Mouse (Mus musculus): ENCODE results near the gene Yeats4.
"Not testable (repeated sequence)": the region's sequence is repeated elsewhere in the genome, so short reads cannot be mapped to it uniquely, and the experiment has no call there.

The Yeats4 gene

GRCm38 (mm10) chr10:117224102-117224990 lies at the start of gene Yeats4:
Yeats4 (minus strand) TSS chr10:117224507.
- peak; percentile 90 for DNase-seq (ENCODE audit: low read depth, low spot score)

DNA sequence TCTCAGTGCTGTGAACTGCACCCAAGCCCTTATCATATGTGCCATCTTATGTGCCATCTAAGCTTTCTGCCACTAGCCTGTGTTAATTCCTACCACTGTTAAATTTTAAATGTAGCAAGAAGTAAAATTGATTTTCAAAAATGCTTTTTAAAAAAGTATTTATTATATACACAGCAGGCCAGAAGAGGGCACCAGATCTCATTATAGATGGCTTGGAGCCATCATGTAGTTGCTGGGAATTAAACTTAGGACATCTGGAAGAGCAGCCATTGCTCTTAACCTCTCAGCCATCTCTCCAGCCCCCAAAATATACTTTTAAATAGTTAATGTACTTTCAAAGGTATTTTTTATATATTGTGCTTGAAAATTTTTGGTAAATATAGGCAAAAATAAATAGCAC lies 47.7 kb upstream of the Yeats4 start:
- no peak for DNase-seq (ENCODE audit: low read depth, low spot score)

DNA sequence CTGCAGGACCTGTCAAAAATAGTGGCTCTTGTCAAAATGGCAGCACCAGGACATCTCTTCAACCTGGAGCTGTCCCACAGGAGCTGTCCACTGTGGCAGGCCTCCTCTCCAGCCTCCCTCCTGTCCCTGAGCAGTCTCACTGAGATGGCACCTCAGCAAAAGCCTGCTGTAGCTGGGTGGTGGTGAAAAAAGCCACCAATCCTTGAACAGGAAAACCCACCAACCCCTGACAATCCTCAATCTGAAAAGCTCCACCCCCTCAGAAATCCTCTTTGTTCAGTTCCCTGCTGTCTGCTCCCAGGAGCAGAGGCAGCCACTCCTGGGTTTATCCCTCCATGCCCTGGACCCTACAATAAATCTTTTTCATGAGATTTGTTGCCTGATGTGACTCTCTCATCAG lies 35.6 kb upstream of the Yeats4 start:
- DNase-seq (ENCODE audit: low read depth, low spot score): no peak

GRCm38 (mm10) chr10:117238603-117239002 lies 14.3 kb upstream of the Yeats4 start, which contains the start of gene 9530003J23Rik:
9530003J23Rik (minus strand) TSS chr10:117238703.
- DNase-seq (ENCODE audit: low read depth, low spot score): no peak

DNA sequence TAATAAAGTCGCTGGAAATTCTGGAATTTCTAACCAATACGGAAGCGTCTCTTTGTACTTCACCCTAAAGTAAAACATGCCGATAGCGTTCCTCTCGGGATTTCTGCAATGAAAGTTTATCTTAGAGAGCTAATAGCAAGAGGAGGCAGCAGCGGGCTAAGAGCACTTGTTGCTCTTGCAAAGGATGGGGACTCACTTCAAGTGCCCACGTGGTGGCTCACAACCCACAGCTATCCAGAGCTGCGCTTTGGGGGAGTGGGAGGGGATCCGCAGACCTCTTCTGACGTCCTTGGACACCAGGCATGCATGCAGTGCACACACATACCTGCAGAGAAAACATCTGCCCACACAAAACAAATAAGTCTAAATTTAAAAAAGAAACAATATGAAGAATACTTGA lies 11.6 kb upstream of the Yeats4 start:
- no peak for DNase-seq (ENCODE audit: low read depth, low spot score)

GRCm38 (mm10) chr10:117234825-117235224 lies 10.5 kb upstream of the Yeats4 start:
- no peak for DNase-seq (ENCODE audit: low read depth, low spot score)

DNA sequence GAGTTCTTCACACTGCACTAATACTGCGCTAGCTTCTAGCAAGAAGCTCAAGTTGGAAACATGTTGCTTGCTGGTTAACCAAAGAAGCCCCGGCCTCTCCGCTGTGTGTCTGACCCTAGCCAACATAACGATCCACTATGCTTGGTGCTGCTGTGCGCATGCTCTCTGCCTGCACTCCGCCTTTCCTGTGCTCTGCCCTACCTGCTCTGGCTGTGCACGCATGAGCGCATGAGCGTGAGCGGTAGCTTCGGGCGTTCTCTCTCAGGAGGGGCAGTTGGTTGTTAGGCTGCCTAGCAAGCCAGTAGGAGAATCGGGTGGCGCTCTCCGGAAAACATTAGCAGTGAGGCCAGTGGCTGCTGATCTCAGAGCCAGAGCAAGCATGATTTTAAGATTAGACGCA lies 5.5 kb upstream of the Yeats4 start:
- DNase-seq (ENCODE audit: low read depth, low spot score): no peak

DNA sequence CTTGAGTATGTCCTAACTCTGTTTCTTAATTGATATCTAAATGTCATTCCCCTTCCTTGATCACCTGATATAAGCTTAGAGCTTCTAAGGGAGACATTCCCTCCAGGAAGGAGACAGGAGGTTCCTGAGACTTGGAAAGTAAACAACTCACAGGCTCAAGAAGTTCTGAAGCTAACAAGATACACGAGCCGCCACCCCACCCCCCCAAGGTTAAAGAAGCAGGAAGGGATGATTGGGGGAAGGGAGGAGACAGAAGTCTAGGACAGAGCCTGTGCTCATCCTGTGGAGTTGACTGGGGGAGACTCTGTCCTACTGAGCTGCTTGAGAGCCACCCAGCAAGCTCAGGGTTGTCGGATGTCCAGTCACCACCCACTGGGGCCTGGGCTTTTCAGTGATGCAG lies 1.7 kb upstream of the Yeats4 start:
- DNase-seq (ENCODE audit: low read depth, low spot score): no peak

DNA sequence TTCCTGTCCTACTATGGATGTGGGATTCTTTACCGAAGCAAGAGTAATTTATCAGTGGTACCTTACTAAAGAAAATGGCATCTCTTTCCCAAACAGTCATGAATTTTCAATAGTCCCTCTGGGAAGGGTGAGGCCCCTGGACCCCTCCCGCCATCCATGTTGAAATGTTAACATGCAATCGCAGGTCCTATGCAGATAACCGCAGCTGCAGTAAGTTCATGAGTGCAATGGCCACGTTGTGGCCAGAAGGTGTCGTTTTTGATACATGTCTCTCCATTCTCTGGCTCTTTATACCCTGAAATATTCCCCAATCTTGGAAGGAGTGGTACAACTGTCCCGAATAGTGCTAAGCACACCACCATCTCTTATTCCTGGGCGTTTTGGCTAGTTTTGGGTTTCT lies 787 bp upstream of the Yeats4 start:
- no peak for DNase-seq (ENCODE audit: low read depth, low spot score)

DNA sequence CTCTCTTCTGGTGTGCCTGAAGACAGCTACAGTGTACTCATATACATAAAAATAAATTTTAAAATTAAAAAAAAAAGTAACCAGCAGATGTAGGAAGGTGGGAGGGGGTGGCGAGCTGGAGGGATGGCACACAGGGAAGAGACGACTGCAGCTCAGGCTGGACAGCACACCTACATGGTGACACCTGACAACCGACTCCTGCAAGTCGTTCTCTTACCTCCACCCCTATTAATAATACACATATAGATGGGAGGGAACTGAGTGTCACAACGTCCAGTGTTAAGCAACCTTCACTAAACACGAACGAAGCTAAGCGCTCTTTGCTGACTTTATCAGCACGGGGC lies 577 bp downstream of the Yeats4 start:
- DNase-seq (ENCODE audit: low read depth, low spot score): no peak

- no peak for DNase-seq (ENCODE audit: low read depth, low spot score)
Measured at GRCm38 (mm10) chr10:117222821-117223220, 1.5 kb downstream of the Yeats4 start.

- no peak for DNase-seq (ENCODE audit: low read depth, low spot score)
Measured at GRCm38 (mm10) chr10:117218351-117218750, 6.0 kb downstream of the Yeats4 start.

GRCm38 (mm10) chr10:117217246-117217840 lies 7.0 kb downstream of the Yeats4 start:
- no peak for DNase-seq (ENCODE audit: low read depth, low spot score)

- peak; percentile 47 for DNase-seq (ENCODE audit: low read depth, low spot score)
Measured at GRCm38 (mm10) chr10:117216793-117217192, 7.5 kb downstream of the Yeats4 start.

DNA sequence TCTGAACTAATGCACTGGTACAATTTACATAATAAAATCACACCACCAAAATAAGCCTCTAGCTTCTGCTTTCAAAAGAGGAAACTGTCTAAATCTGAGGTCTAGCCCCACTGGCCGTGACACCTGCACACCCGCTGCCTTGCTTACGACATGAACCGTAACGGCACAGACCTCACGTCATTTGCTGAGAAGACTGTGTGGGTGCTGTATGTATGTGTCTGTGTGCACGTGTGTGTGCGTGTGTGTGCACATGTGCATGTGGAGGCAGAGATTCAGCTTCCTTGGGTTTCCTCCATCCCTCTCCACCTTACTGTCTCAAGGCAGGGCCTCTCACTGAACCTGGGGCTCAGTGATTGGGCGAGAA lies 8.2 kb downstream of the Yeats4 start:
- no peak for DNase-seq (ENCODE audit: low read depth, low spot score)

- no peak for DNase-seq (ENCODE audit: low read depth, low spot score)
Measured at GRCm38 (mm10) chr10:117215409-117216131, 8.7 kb downstream of the Yeats4 start.

DNA sequence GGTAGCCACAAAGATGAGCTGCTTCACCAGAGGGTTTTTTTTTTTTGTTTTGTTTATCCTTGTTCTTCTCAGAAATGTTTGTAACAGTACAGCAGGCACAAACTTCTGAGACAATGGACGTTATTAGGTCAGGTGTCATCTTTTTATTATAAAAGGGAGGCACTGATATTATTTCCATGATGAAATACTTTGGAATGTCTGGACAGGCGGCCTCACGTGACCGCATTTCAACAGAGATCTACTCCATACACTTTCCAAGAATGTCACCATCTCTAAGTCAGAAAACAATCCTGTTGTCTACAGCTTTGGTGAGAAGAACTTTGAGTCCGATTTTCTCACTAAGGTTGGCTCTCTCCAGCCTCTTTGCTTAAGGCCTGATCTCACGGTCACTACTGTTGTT lies 13.3 kb downstream of the Yeats4 start:
- DNase-seq (ENCODE audit: low read depth, low spot score): no peak

- DNase-seq (ENCODE audit: low read depth, low spot score): peak; percentile 67
Measured at GRCm38 (mm10) chr10:117209469-117209938, 14.8 kb downstream of the Yeats4 start.

GRCm38 (mm10) chr10:117208787-117209186 lies 15.5 kb downstream of the Yeats4 start:
- DNase-seq (ENCODE audit: low read depth, low spot score): not testable (repeated sequence)

DNA sequence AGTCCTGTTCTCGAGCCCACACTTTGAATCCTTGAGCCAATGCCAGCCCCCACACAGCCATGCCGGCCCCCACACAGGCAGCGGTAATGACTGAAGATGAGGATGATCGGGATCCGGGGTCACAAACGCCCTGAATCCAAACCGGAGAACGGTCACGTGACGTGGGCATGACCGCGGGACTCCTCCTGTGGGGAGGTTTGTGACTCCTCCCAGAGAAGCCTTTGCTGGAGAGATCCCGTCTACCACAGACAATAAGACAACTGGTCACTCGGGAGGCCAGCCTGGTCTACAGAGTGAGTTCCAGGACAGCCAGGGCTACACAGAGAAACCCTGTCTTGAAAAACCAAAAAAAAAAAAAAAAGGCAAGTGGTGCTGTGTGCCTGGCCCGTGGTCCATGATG lies 16.1 kb downstream of the Yeats4 start:
- no peak for DNase-seq (ENCODE audit: low read depth, low spot score)

GRCm38 (mm10) chr10:117206070-117206469 lies 18.2 kb downstream of the Yeats4 start:
- DNase-seq (ENCODE audit: low read depth, low spot score): no peak

DNA sequence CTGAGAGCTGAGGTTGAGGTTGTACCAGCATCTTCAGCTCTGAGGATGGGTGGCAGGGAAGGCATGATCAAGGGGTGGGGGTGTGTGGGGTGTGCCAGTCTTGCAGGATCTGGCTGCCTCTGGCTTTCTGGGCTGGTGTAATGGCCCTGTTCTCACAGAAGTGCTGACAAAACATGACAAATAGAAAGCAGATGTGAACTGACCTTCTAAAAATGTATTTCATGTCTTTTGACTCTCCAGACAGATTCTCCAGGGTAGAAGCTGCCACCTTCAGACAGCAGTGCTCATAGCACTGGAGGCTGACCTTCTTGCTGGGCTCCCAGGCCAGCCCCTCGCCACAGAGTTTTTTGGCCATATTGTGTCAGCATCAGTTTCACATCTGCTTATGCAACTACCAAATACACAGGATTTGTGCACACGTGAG lies 20.7 kb downstream of the Yeats4 start:
- no peak for DNase-seq (ENCODE audit: low read depth, low spot score)
